Mouse (Mus musculus): ENCODE results near the gene Zbtb46. TPM values are rescaled to one million over a fixed set of nuclear protein-coding genes. Genes with fewer than 3 reads are reported as not detected.

Gene Zbtb46
- polyA plus RNA-seq, 1 experiment = 4.3 TPM

DNA sequence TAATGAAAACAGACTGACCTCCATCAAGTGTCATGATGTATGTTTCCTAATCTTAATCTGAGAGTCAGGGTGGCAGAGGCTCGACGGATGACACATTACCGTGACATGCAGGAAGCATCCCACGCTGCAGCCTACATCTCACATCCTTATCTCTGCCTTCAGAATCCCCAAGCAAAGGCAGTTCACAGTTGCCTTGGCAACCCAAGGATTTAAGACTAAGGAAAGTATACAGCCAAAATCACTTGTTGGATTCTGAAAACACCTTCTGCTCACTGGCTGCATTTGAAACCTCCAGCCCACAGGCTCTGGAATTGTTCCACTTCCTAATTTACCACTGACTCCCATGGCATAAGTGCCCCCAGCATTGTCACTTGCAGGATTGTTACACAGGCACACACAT is 38.8 kb downstream of the Zbtb46 start:
- no peaks in the 10 kb centered on the region for H3K9me3 ChIP-seq (replicated peaks; ENCODE audit: control insufficient read depth, insufficient read depth, low read length, poor library complexity, severe bottlenecking)
- TF ChIP-seq CTCF (IDR thresholded peaks at IDR 0.05; ENCODE audit: low read depth, low read length) = no peak
- no peak for TF ChIP-seq EP300 (IDR thresholded peaks at IDR 0.05; ENCODE audit: insufficient read depth, low read depth, low read length)
- no peak for TF ChIP-seq POLR2A (IDR thresholded peaks at IDR 0.05; ENCODE audit: insufficient read depth, low read length)

DNA sequence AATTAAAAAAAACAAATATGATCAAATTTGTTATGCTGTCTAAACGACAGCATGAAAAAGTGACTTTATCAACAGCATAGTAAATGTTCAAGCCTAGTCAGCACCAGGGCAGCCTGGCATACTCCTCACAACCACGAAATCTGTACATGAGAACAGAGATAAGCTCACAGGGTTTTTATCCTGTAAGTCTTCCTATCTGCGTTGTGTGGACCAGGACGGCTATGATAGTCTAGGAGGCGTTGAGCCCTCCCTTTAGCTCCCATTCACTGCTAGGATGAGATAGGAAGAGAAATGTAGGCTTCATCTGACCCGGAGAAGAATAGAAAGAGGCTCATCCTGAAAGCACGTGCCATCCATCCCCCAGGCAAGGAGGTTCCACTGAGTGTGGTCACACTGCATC is 39.9 kb downstream of the Zbtb46 start:
- Histone ChIP-seq H3K4me3 (ENCODE audit: low read depth, low read length) (no peak overlapping the region), H3K9ac (ENCODE audit: low read depth, poor library complexity, severe bottlenecking) (no peak overlapping the region), H3K27me3 (ENCODE audit: control insufficient read depth, insufficient read depth, low read length, poor library complexity, severe bottlenecking) (no peaks in the 10 kb centered on the region), H3K27ac (ENCODE audit: insufficient read depth, low read length) (no peak overlapping the region), H3K4me1 (ENCODE audit: control insufficient read depth, insufficient read depth, low read length) (no peaks in the 10 kb centered on the region), H3K36me3 (ENCODE audit: control insufficient read depth, insufficient read depth, low read length, poor library complexity, severe bottlenecking) (no peaks in the 10 kb centered on the region; the same call in 1 of the 2 replicates), H3K9me3 (replicated peaks; ENCODE audit: control insufficient read depth, insufficient read depth, low read length, poor library complexity, severe bottlenecking) (no peaks in the 10 kb centered on the region)
- TF ChIP-seq CTCF (IDR thresholded peaks at IDR 0.05; ENCODE audit: low read depth, low read length) = no peak
- TF ChIP-seq POLR2A (IDR thresholded peaks at IDR 0.05; ENCODE audit: insufficient read depth, low read length) = no peak
- TF ChIP-seq EP300 (IDR thresholded peaks at IDR 0.05; ENCODE audit: insufficient read depth, low read depth, low read length) = no peak

More for the DNA sequence above, 38.8 kb downstream of the Zbtb46 start:
- H3K4me1 ChIP-seq (ENCODE audit: control insufficient read depth, insufficient read depth, low read length) = no peaks in the 10 kb centered on the region
- no peak overlapping the region for H3K9ac ChIP-seq (ENCODE audit: low read depth, poor library complexity, severe bottlenecking)
- no peak overlapping the region for H3K27ac ChIP-seq (ENCODE audit: insufficient read depth, low read length)
- H3K36me3 ChIP-seq (ENCODE audit: control insufficient read depth, insufficient read depth, low read length, poor library complexity, severe bottlenecking) = no peaks in the 10 kb centered on the region; the same call in 1 of the 2 replicates
- H3K27me3 ChIP-seq (ENCODE audit: control insufficient read depth, insufficient read depth, low read length, poor library complexity, severe bottlenecking) = no peaks in the 10 kb centered on the region
- no peak overlapping the region for H3K4me3 ChIP-seq (ENCODE audit: low read depth, low read length)

DNA sequence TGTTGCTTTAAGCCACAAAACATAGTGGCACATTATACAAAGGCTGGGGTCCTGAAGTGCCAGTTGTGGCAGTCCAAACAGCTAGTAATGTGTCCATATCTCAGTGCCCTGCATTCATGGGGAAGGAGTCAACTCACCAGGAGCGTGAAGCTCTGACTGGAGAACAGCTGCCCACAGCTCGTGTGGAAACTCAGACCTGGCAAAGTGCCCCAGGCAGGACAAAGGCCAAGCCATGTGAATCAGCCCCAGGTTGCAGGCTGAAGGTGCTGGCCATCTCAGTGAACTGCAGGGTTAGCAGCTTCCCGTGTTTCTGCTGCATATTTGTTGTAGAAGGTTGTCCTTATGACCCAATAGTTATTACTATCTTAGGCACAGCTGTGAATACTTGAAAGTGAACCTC is 43.3 kb downstream of the Zbtb46 start:
- Histone ChIP-seq H3K27me3 (ENCODE audit: control insufficient read depth, insufficient read depth, low read length, poor library complexity, severe bottlenecking) (no peaks in the 10 kb centered on the region), H3K9ac (ENCODE audit: low read depth, poor library complexity, severe bottlenecking) (no peak overlapping the region), H3K4me3 (ENCODE audit: low read depth, low read length) (no peak overlapping the region), H3K9me3 (replicated peaks; ENCODE audit: control insufficient read depth, insufficient read depth, low read length, poor library complexity, severe bottlenecking) (no peaks in the 10 kb centered on the region), H3K36me3 (ENCODE audit: control insufficient read depth, insufficient read depth, low read length, poor library complexity, severe bottlenecking) (no peaks in the 10 kb centered on the region), H3K4me1 (ENCODE audit: control insufficient read depth, insufficient read depth, low read length) (no peaks in the 10 kb centered on the region), H3K27ac (ENCODE audit: insufficient read depth, low read length) (no peak overlapping the region)
- TF ChIP-seq POLR2A (IDR thresholded peaks at IDR 0.05; ENCODE audit: insufficient read depth, low read length) (no peak), CTCF (IDR thresholded peaks at IDR 0.05; ENCODE audit: low read depth, low read length) (no peak), EP300 (IDR thresholded peaks at IDR 0.05; ENCODE audit: insufficient read depth, low read depth, low read length) (no peak)

DNA sequence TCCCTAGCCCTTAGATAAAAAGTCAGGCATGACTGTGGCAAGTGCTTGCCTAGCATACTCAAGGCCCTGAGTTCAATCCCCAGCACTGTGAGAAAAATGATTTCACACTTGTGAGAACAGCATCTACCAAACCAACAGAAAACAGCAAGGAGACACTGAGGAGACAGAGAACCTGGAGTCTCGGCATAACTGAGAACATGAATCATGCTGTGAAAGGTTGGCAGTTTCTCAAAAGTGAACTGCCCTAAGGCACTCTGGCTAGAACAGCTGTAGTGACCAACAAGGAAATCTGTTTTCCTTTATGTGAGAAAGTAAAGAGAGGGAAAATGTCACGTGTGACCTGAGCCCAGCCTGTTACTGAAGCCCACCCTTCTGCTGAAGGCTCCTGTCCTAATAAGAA is 46.1 kb downstream of the Zbtb46 start:
- H3K4me1 ChIP-seq (ENCODE audit: control insufficient read depth, insufficient read depth, low read length) = no peaks in the 10 kb centered on the region
- no peak overlapping the region for H3K27ac ChIP-seq (ENCODE audit: insufficient read depth, low read length)
- no peak overlapping the region for H3K9ac ChIP-seq (ENCODE audit: low read depth, poor library complexity, severe bottlenecking)
- TF ChIP-seq EP300 (IDR thresholded peaks at IDR 0.05; ENCODE audit: insufficient read depth, low read depth, low read length) (no peak), CTCF (IDR thresholded peaks at IDR 0.05; ENCODE audit: low read depth, low read length) (no peak), POLR2A (IDR thresholded peaks at IDR 0.05; ENCODE audit: insufficient read depth, low read length) (no peak)
- H3K9me3 ChIP-seq (replicated peaks; ENCODE audit: control insufficient read depth, insufficient read depth, low read length, poor library complexity, severe bottlenecking) = no peaks in the 10 kb centered on the region
- H3K27me3 ChIP-seq (ENCODE audit: control insufficient read depth, insufficient read depth, low read length, poor library complexity, severe bottlenecking) = no peaks in the 10 kb centered on the region
- H3K36me3 ChIP-seq (ENCODE audit: control insufficient read depth, insufficient read depth, low read length, poor library complexity, severe bottlenecking) = no peaks in the 10 kb centered on the region
- no peak overlapping the region for H3K4me3 ChIP-seq (ENCODE audit: low read depth, low read length)

DNA sequence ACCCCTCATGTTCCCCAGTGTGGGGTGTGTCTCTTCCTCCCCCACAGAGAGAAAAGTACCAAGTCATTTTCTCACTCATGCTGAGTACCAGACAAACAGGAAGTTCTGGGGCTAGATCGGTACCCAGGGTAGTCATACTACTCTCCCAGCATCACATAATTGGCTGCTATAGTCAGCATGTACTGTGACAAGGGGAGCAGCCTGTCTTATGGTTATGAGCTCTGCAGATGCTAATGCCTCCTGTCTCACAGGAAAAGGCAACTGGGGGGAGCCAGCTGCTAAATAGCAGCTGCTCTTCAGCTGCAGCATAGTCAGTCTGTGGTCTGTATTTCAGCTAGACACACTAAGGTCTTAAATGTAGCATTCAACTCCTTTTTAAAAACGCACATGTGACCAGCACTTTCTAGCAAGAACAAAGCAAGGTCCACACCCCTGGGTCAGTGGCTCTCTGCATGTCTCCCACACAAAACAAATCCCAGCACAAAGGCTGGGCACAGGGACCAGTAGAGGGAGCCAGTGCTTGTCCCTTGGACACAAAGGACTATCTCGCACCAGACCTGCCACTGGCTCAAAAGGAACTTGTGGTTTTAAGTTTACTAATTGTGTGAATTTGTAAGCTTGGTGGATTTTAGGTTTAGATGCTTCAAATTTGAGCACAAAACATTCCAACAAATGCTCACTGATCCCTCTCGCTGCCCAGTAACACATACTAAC is 48.3 kb downstream of the Zbtb46 start:
- Histone ChIP-seq H3K9ac (ENCODE audit: low read depth, poor library complexity, severe bottlenecking) (no peak overlapping the region), H3K9me3 (replicated peaks; ENCODE audit: control insufficient read depth, insufficient read depth, low read length, poor library complexity, severe bottlenecking) (no peaks in the 10 kb centered on the region), H3K36me3 (ENCODE audit: control insufficient read depth, insufficient read depth, low read length, poor library complexity, severe bottlenecking) (no peaks in the 10 kb centered on the region), H3K4me3 (ENCODE audit: low read depth, low read length) (no peak overlapping the region), H3K27ac (ENCODE audit: insufficient read depth, low read length) (no peak overlapping the region), H3K27me3 (ENCODE audit: control insufficient read depth, insufficient read depth, low read length, poor library complexity, severe bottlenecking) (no peaks in the 10 kb centered on the region), H3K4me1 (ENCODE audit: control insufficient read depth, insufficient read depth, low read length) (no peaks in the 10 kb centered on the region)
- TF ChIP-seq POLR2A (IDR thresholded peaks at IDR 0.05; ENCODE audit: insufficient read depth, low read length) = no peak
- peak; percentile 84 for TF ChIP-seq CTCF (IDR thresholded peaks at IDR 0.05; ENCODE audit: low read depth, low read length)
- TF ChIP-seq EP300 (IDR thresholded peaks at IDR 0.05; ENCODE audit: insufficient read depth, low read depth, low read length) = no peak

DNA sequence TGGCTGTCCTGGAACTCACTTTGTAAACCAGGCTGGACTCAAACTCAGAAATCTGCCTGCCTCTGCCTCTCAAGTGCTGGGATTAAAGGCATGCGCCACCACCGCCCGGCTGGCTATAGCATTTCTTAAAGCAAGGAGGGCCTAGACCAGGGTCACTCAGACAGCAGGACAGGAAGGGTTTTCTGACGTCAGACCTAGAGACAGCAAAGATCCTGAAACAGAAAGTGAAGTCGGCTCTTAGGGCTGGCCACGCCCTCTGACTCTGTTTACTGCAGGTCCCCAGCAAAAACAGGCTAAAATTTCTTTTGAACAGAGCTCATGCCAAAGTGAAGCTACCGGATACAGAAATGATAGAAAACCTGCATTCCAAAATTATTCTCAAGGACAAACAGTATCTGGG is 49.6 kb downstream of the Zbtb46 start:
- Histone ChIP-seq H3K4me3 (ENCODE audit: low read depth, low read length) (no peak overlapping the region), H3K4me1 (ENCODE audit: control insufficient read depth, insufficient read depth, low read length) (no peaks in the 10 kb centered on the region), H3K36me3 (ENCODE audit: control insufficient read depth, insufficient read depth, low read length, poor library complexity, severe bottlenecking) (no peaks in the 10 kb centered on the region), H3K9me3 (replicated peaks; ENCODE audit: control insufficient read depth, insufficient read depth, low read length, poor library complexity, severe bottlenecking) (no peaks in the 10 kb centered on the region), H3K27ac (ENCODE audit: insufficient read depth, low read length) (no peak overlapping the region), H3K9ac (ENCODE audit: low read depth, poor library complexity, severe bottlenecking) (no peak overlapping the region), H3K27me3 (ENCODE audit: control insufficient read depth, insufficient read depth, low read length, poor library complexity, severe bottlenecking) (no peaks in the 10 kb centered on the region)
- TF ChIP-seq CTCF (IDR thresholded peaks at IDR 0.05; ENCODE audit: low read depth, low read length) (no peak), EP300 (IDR thresholded peaks at IDR 0.05; ENCODE audit: insufficient read depth, low read depth, low read length) (no peak)

Data from ES-Bruce4 (cell line).